Mouse (Mus musculus) ES-Bruce4 (cell line): Measurements from ENCODE around the gene Scube1.

Experiments
- CTCF ChIP-seq: IDR thresholded peaks from one replicate; pipeline ENCODE4 v1.8.1; 2011; ENCODE audit warnings: low read depth, low read length
- POLR2A ChIP-seq: IDR thresholded peaks from one replicate; pipeline ENCODE4 v1.8.1; 2011; ENCODE audit warnings: low read length; ENCODE audit not compliant: insufficient read depth

DNA sequence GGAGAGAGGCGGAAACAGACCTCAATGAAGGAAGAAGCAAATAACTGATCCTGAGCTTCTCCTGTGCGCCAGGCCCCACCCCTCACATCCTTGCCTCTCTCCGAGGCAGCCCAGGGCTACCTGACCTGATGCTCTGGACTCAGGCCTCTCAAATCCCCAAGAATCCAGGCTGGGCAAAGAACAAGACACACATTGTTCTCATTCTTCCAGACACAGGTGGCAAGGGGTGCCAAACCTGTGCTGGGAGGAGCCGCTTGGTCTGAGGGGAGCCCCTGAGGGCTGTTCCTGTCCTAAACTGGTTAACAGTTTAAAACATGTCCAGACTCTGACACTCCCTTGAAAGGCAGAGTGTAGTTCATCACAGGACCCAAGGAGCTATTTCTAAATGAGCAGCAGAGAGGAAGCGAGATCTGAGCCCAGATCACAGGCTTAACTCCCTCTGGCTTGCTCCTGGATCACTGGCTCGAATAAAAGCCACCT lies 140.0 kb downstream of the Scube1 start:
- TF ChIP-seq POLR2A, result no peak
- no peak for TF ChIP-seq CTCF
